Mouse (Mus musculus) spleen, postnatal 4 days (tissue): ENCODE measurements around the gene Myo1h.

Experiments
- DNase-seq, 2 experiments: peaks; one replicate each; pipeline ENCODE4 v3.0.0; 2022; ENCODE audit warnings: low spot score in 2 of 2

The Myo1h gene

DNA sequence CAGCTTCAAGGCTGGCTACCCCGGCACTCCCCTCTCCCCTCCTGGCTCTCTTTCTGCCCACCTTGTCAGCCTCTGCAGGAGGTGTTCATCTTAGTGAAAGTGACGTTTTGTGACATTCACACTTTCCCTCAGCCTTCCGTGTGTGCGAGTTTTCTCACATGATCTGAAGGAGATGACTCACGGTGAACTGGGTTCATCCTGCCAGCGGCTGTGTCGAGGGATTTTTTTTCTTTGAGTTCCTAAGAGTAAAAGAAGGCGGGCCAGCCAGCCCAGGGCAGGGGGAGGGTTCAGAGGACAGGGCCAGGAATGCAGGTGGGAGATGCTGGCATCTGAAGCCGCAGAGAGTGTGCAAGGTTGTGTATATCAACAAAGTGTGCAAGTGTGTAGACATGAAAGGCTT is 104.2 kb downstream of the Myo1h start:
- DNase-seq: no peak

DNA sequence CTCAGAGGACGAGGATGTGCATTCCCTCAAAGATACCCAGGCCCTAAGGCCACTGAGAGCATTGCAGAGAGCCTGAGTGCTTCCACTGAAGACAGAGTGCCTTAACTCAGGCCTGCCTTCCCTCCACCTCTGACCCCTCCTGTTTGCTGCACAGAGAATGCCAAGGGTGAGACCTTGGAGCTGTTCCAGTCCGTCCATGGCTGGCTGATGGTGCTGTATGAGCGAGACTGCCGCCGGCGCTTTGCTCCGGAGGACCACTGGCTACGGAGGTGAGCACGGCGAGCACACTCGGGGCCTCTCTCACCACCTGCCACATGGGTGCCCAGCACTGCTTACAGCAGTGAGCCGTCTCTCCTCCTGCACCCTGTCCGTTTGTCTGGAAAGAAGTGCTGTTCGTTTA is 117.6 kb downstream of the Myo1h start:
- DNase-seq: no peak

DNA sequence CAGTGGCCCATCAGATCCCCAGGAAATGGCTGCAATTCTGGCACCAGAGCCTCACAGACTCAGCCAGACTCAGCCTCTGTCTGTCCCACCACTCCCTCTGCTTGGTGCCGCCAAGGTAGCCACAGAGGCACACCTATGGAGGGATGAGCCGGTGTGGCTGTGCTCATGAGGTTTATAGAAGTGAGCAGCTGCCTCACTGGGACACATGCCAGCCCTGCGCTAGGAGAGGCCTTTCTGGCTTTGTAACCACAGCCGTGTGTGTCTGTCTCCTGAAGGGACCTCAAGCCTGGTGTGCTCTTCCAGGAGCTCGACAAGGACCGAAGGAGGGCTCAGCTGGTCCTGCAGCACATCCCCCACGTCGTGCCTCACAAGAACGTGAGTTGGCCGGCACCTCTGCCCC is 118.3 kb downstream of the Myo1h start:
- no peak for DNase-seq

DNA sequence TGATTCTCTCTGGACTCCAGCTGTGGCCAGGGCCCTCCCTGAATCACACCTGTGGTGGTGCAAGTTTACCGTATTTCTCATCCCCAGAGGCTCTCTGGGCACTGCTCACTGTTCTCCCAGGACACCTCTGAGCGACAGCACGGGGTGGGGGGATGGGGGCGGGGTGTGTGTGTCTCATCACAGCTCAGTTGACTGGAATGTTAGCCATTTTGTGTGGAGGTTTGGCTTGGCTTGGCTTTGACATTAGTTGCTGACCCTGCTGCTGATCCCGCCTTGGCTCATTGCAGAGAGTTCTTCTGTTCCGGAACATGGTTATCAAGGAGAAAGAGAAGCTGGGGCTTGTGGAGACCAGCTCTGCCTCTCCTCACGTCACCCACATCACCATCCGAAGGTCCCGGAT is 118.8 kb downstream of the Myo1h start:
- no peak for DNase-seq

DNA sequence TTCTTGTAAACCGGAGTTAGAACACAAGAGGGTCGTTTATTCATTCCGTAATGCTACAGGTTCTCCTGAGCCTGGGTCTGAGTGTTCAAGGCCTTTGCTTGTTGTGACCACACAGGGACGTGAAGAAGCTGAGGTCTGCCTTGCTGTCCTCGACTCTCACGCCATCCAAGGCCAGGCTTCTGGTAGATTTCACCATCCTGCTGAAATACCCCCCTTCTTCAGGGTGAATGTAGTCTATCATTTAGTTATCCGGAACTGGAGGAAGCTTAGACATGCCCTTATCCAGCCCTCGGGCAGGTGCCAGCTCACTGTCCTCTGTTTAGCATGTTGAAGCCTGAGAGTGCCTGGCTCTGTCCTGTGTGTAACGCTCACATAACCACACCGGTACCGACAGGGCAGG is 119.9 kb downstream of the Myo1h start:
- no peak for DNase-seq

DNA sequence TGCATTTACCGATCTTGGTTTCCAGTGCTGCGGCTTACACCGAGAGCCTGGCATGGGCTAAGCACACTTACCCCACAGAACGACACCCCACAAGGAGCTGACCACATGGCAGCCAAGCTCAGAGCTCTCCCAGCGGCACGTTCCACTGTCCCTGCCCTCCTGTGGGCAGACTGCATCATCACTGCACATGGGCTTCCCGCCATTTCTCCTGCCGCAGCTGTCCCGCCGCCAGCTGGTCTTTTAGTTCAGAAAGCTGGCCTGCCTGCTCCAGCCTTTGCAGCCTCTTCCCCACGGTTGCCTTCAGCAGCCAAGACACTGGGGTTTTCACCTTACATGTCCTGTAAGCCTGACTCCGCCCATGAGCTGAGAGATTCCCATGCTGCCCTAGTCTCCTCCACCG is 121.5 kb downstream of the Myo1h start:
- no peak for DNase-seq

DNA sequence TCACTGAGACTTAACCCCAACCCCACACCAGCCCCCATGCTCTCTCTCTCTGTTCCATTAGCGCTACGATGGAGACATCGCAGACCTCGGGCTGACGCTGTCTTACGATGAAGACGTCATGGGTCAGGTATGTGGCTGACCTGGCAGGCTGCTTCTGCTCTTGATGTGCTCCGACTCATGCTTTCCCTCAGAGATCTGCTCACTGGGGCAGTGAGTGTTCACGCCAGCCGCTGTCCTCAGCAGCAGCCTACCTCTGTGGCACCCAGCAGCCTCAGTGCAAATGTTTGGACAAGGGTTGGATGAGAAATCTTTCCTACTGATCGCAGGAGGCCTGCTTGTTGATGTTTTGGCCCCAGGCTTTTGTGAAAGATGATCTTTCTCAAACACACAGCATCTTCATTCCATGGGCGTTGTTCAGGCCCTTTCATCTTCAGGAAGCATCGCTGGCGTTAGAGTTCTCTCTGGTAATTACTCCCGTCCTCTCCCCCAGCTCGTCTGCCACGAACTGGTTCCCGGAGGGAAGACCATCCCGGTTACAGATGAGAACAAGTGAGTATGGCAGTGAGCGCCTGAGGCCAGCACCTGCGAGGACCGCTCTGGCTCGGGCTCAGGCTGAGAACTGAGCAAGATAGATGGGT is 123.5 kb downstream of the Myo1h start:
- no peak for DNase-seq

DNA sequence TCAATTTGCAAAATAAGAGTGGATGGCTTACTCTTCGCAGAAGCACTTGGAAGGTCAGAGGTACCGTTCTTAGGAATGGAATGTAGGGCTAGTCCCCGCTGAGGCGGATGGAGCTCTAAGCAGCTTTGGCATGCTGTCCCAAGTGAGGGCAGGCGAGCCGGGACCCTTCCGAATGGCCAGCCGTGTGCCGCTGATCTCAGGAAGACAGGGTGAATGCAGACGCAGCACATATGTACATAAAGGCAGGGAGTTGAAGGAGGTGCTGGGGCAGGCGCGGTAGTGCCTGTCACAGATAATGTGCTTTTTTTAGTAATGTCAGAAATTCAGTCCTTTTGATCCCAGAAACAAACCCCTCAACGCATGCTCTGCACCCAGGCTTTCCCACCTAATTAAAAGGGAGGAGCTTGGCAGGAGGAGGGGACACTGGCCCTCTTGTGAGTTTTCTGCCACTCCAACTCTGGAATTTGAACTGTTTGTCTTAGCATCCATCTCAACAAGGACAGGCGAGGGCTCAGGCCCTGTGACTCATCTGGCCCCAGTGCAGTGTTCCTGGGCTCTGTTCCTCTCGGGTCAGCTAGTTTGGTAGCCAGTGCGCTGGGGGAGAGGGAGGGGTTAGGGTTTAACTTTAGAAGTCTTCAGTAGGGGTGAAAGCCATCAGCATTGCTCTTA is 124.2 kb downstream of the Myo1h start:
- no peak for DNase-seq
